ENCODE assay signal across 8 mouse cellular contexts in the genomic region with DNA sequence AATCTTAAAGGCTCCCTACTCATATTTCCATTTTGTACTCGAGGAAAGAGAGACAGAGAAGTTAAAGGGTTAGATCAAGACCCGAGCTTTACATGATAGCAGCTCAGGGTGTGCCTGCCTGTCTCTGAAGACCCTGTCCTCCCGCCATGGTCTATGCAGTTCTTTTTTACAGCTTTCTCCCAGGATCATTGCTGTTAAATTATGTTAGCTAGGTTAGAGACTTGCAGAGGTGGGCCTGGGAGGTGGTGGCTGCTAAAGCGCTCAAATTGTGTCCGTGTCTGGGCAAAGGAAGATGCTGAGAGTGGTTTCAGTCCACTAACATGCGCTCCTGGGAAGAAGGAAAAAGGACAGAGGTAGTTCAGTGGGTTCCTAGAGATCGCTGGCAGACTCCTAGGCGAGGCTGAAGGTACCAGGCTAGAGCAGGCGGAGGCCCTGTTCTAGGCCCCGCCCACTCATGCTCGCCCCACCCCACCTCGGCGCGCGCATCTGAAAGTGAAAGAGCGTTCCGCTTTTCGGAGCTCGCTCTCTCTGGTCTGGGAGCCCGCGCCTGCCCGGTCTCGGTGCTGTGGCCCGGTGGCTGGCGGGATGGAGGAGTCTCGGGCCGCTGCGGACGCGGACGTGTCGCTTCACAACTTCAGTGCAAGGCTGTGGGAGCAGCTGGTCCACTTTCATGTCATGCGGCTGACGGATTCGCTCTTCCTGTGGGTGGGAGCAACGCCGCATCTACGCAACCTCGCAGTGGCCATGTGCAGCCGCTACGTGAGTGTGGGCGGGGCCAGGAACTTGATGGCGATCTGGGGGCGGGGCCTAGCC. TPM values are rescaled to one million over a fixed set of nuclear protein-coding genes. Genes with fewer than 3 reads are reported as not detected.
DNase-seq lines count a peak whose midpoint lies in the region; ATAC-seq lines count a peak whose summit lies in the region.

Gene Psmg4 (plus strand): TSS at position 474 of the 813 bp plus-strand sequence.

- H3K27me3 ChIP-seq in embryonic facial prominence, embryonic 11.5 days (ENCODE audit: control insufficient read depth, insufficient read depth, low read length), result no peaks in the 10 kb centered on the region
- no peaks in the 10 kb centered on the region for H3K27me3 ChIP-seq in midbrain, embryonic 11.5 days (ENCODE audit: control insufficient read depth, insufficient read depth, low read length)

- peaks cover 7% of the 10 kb centered on the region for H3K36me3 ChIP-seq in embryonic facial prominence, embryonic 11.5 days (replicated peaks; ENCODE audit: control insufficient read depth, insufficient read depth, low read depth, low read length)
- peaks cover 8% of the 10 kb centered on the region for H3K36me3 ChIP-seq in midbrain, embryonic 11.5 days (ENCODE audit: control insufficient read depth, insufficient read depth, low read length)

- peak within 1 kb of the TSS; percentile 76 for H3K9ac ChIP-seq in embryonic facial prominence, embryonic 11.5 days (replicated peaks; ENCODE audit: low read length)
- peak within 1 kb of the TSS; percentile 78 for H3K9ac ChIP-seq in midbrain, embryonic 11.5 days (ENCODE audit: low read length)

- no peaks in the 10 kb centered on the region for H3K4me1 ChIP-seq in embryonic facial prominence, embryonic 11.5 days (ENCODE audit: control insufficient read depth, insufficient read depth, low read length)
- peaks cover 13% of the 10 kb centered on the region for H3K4me1 ChIP-seq in midbrain, embryonic 11.5 days (ENCODE audit: control insufficient read depth, insufficient read depth, low read length)

- peak; percentile 97 for DNase-seq in adrenal gland, postnatal 14 days
- DNase-seq in embryonic facial prominence, embryonic 11.5 days (ENCODE audit: low spot score), result peak; percentile 94
- DNase-seq in kidney, adult 11 months, result peak; percentile 91
- peak; percentile 95 for DNase-seq in left cerebral cortex, postnatal 4 days
- peak; percentile 99 for DNase-seq in midbrain, embryonic 11.5 days (ENCODE audit: low spot score, missing footprints)
- DNase-seq in right cerebral cortex, postnatal 4 days, result peak; percentile 92
- DNase-seq in yolk sac, embryonic 10.5 days (ENCODE audit: low spot score), result peak; percentile 95

- H3K9me3 ChIP-seq in embryonic facial prominence, embryonic 11.5 days (replicated peaks; ENCODE audit: control insufficient read depth, low read length), result no peaks in the 10 kb centered on the region; the same call in 1 of the 2 replicates
- H3K9me3 ChIP-seq in midbrain, embryonic 11.5 days (ENCODE audit: control insufficient read depth, low read length), result 0 out of 2 replicates have a peak, but pooled peaks cover 5% of the 10 kb centered on the region

- H3K27ac ChIP-seq in embryonic facial prominence, embryonic 11.5 days (replicated peaks; ENCODE audit: low read depth, low read length), result peak within 1 kb of the TSS; percentile 79; the same call in 1 of the 2 replicates
- peak within 1 kb of the TSS; percentile 75 for H3K27ac ChIP-seq in midbrain, embryonic 11.5 days (ENCODE audit: low read depth, low read length)

- H3K4me2 ChIP-seq in embryonic facial prominence, embryonic 11.5 days (ENCODE audit: low read depth, low read length), result peak within 1 kb of the TSS; percentile 62
- peak within 1 kb of the TSS; percentile 63 for H3K4me2 ChIP-seq in midbrain, embryonic 11.5 days

- peak; percentile 95 for ATAC-seq in embryonic facial prominence, embryonic 11.5 days (replicated peaks; ENCODE audit: insufficient number of reproducible peaks, low FRiP score, low TSS enrichment, low read depth)
- ATAC-seq in granulocyte monocyte progenitor cell, adult 5-6 weeks (replicated peaks; ENCODE audit: poor library complexity, severe bottlenecking), result peak; percentile 96
- peak; percentile 97 for ATAC-seq in midbrain, embryonic 11.5 days (ENCODE audit: low FRiP score)

- WGBS in embryonic facial prominence, embryonic 11.5 days, result 4% methylated on average over 43 of the region's 44 CpGs
- 4% methylated on average over 44 of the region's 44 CpGs for WGBS in midbrain, embryonic 11.5 days

- intact Hi-C loops in left cerebral cortex, postnatal 4 days (cut with DNase I), result no loop called here

- H3K4me3 ChIP-seq in embryonic facial prominence, embryonic 11.5 days (ENCODE audit: low read depth, low read length), result peak within 1 kb of the TSS; percentile 66
- peak within 1 kb of the TSS; percentile 78 for H3K4me3 ChIP-seq in midbrain, embryonic 11.5 days (ENCODE audit: low read depth, low read length)

RNA-seq across cellular contexts. Expression of gene Psmg4, which starts in this region (rescaled TPM):
- total RNA-seq in adrenal gland, postnatal 14 days (2021), result 30.2 and 40.3 TPM in 2 replicates
- 101 and 108 TPM in 2 replicates for polyA plus RNA-seq in embryonic facial prominence, embryonic 11.5 days (2014; fragmentation: Nextera tagmentation; extraction: Ambion mirVana)
- total RNA-seq in granulocyte monocyte progenitor cell, adult 5-6 weeks (2014; fragmentation: Nextera tagmentation), result 50.2 and 81.2 TPM in 2 replicates
- 181 and 240 TPM in 2 replicates for total RNA-seq in granulocyte monocyte progenitor cell, adult 5-6 weeks (2017)
- 10 to 100 TPM; 45.5 to 46.4 TPM for total RNA-seq in left cerebral cortex, postnatal 4 days (2021)
- polyA plus RNA-seq in midbrain, embryonic 11.5 days (2014; fragmentation: Nextera tagmentation; extraction: Ambion mirVana), result 115 and 120 TPM in 2 replicates

Comparison
In these comparisons a context has a peak if more than half of its experiments do, and no peak if none do; other contexts are left out.
1. Peak in every context shown above with its lines: DNase-seq, ATAC-seq, H3K4me3 ChIP-seq and H3K27ac ChIP-seq.